Mouse (Mus musculus): ENCODE results near the gene Mcu. TPM values are rescaled to one million over a fixed set of nuclear protein-coding genes. Genes with fewer than 3 reads are reported as not detected.

Mcu gene
- polyA plus RNA-seq, 1 experiment, result 16.7 TPM

DNA sequence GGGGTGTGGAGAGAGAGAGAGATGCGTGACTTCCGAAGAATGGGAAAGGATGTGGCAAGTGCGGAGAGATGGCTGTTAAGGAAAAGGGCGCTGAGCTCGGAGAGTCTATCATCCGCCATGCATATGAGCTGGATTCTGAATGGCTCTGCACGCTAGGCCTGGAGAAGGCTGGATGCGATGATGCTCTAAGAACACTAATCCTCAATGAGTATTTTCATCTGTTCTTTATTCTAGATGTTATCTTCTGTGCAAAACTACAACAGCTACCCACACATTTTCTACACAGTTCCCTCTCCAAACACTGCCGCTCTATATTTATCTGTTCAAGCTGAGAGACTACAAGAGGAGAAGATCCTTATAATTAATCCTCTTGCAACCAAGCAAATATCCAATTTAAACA is 25.9 kb downstream of the Mcu start:
- H3K36me3 ChIP-seq (ENCODE audit: control insufficient read depth, insufficient read depth, low read length), result no peaks in the 10 kb centered on the region
- no peak overlapping the region for H3K27ac ChIP-seq (ENCODE audit: control insufficient read depth, insufficient read depth, low read depth, low read length)
- no peak overlapping the region for H3K4me3 ChIP-seq (ENCODE audit: control insufficient read depth, low read depth, low read length)
- no peaks in the 10 kb centered on the region for H3K27me3 ChIP-seq (ENCODE audit: control insufficient read depth, insufficient read depth, low read length)
- no peaks in the 10 kb centered on the region for H3K4me1 ChIP-seq (ENCODE audit: control insufficient read depth, insufficient read depth, low read length)
- no peak for TF ChIP-seq CTCF (IDR thresholded peaks at IDR 0.05; ENCODE audit: control insufficient read depth, insufficient read depth, insufficient replicate concordance, low read depth, low read length)
- no peak for TF ChIP-seq POLR2A (IDR thresholded peaks at IDR 0.05; ENCODE audit: control insufficient read depth, low read depth, low read length)

DNA sequence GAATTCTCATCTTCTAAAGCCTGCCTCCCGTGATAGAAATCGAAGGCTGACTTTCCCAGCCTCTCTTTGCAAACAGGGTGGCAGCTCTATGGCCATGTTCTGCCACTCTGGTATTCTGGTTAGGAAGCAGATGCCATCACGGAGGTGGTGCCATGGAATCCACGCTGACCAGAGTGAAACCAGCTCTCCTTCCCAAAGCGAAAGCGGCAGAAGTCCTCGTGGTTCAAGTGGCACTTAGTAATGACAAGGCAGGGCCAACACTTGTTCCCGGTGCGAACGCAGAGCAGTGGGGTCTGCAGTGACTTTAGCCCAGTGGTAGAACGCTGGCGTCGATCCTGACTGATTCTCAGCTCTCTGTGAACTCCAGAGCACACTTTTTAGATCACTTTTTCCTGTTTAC is 26.6 kb downstream of the Mcu start:
- Histone ChIP-seq H3K36me3 (ENCODE audit: control insufficient read depth, insufficient read depth, low read length) (no peaks in the 10 kb centered on the region), H3K4me3 (ENCODE audit: control insufficient read depth, low read depth, low read length) (no peak overlapping the region)
- TF ChIP-seq POLR2A (IDR thresholded peaks at IDR 0.05; ENCODE audit: control insufficient read depth, low read depth, low read length), result no peak

DNA sequence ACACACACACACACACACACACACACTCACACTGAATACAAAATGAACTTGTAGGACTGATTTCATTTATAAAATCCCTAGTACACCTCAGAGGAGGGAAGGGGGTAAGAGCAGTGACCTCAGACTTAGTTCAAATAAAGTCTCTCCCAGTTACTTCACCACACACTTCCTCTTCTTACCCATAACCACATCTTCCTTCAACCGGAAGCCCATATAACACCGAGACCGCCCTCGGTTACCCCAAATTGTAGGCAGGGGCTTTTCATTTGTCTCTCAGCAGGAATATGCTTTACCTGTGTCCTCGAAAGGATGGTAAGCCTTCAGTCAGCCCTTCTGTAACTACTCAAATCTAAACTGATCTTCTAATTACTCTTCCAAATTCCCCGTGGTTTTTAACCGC is 27.1 kb downstream of the Mcu start:
- Histone ChIP-seq H3K27me3 (ENCODE audit: control insufficient read depth, insufficient read depth, low read length) (no peaks in the 10 kb centered on the region), H3K4me3 (ENCODE audit: control insufficient read depth, low read depth, low read length) (no peak overlapping the region), H3K36me3 (ENCODE audit: control insufficient read depth, insufficient read depth, low read length) (no peaks in the 10 kb centered on the region), H3K4me1 (ENCODE audit: control insufficient read depth, insufficient read depth, low read length) (no peaks in the 10 kb centered on the region), H3K27ac (ENCODE audit: control insufficient read depth, insufficient read depth, low read depth, low read length) (no peak overlapping the region)
- TF ChIP-seq CTCF (IDR thresholded peaks at IDR 0.05; ENCODE audit: control insufficient read depth, insufficient read depth, insufficient replicate concordance, low read depth, low read length) (no peak), POLR2A (IDR thresholded peaks at IDR 0.05; ENCODE audit: control insufficient read depth, low read depth, low read length) (no peak)

More for the DNA sequence above, 26.6 kb downstream of the Mcu start:
- Histone ChIP-seq H3K27me3 (ENCODE audit: control insufficient read depth, insufficient read depth, low read length) (no peaks in the 10 kb centered on the region), H3K4me1 (ENCODE audit: control insufficient read depth, insufficient read depth, low read length) (no peaks in the 10 kb centered on the region), H3K27ac (ENCODE audit: control insufficient read depth, insufficient read depth, low read depth, low read length) (no peak overlapping the region)

DNA sequence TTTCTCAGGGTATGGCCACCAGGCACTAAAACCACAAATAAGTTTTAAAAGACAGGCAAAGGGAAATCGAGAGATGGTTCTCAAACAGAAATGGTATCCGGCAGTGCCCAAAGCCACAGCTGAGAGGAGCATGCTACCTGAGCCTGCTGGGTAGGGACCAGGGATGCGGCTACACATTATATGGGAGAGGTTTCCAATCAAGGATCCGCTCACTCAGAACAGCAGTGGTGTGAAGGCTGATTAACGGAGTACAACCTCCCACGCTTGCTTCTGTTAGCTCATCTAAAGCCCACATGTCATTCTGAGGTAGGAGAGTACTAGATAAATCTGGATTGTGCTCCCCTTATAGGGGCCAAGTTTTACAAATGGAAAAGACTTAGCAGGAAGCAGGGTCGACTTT is 28.4 kb downstream of the Mcu start:
- H3K4me1 ChIP-seq (ENCODE audit: control insufficient read depth, insufficient read depth, low read length), result no peaks in the 10 kb centered on the region
- TF ChIP-seq CTCF (IDR thresholded peaks at IDR 0.05; ENCODE audit: control insufficient read depth, insufficient read depth, insufficient replicate concordance, low read depth, low read length) (no peak), POLR2A (IDR thresholded peaks at IDR 0.05; ENCODE audit: control insufficient read depth, low read depth, low read length) (no peak)

DNA sequence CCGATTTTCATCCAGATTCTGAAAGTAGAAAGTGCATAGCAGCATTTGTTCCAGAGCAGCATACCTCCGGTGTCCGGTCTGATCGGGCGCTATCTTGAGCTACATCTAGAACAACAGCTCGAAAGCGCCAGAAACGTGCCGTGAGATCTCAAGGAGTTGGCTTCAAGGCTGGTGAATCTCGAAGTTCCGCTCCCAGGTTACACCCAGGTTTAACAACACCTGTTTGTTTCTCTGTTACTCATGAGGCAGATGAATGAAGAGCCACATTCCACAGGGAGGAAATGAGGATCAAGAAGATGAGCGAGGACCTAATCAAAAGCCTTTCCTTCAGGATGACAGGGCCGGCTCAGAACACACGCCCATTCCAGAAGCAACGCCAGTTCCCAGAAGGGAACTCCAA is 29.7 kb downstream of the Mcu start:
- no peak overlapping the region for H3K27ac ChIP-seq (ENCODE audit: control insufficient read depth, insufficient read depth, low read depth, low read length)
- no peak overlapping the region for H3K4me3 ChIP-seq (ENCODE audit: control insufficient read depth, low read depth, low read length)
- H3K27me3 ChIP-seq (ENCODE audit: control insufficient read depth, insufficient read depth, low read length), result no peaks in the 10 kb centered on the region
- H3K36me3 ChIP-seq (ENCODE audit: control insufficient read depth, insufficient read depth, low read length), result no peaks in the 10 kb centered on the region
- TF ChIP-seq POLR2A (IDR thresholded peaks at IDR 0.05; ENCODE audit: control insufficient read depth, low read depth, low read length) (no peak), CTCF (IDR thresholded peaks at IDR 0.05; ENCODE audit: control insufficient read depth, insufficient read depth, insufficient replicate concordance, low read depth, low read length) (no peak)
- no peaks in the 10 kb centered on the region for H3K4me1 ChIP-seq (ENCODE audit: control insufficient read depth, insufficient read depth, low read length)

More for the DNA sequence above, 28.4 kb downstream of the Mcu start:
- Histone ChIP-seq H3K36me3 (ENCODE audit: control insufficient read depth, insufficient read depth, low read length) (no peaks in the 10 kb centered on the region), H3K27me3 (ENCODE audit: control insufficient read depth, insufficient read depth, low read length) (no peaks in the 10 kb centered on the region), H3K4me3 (ENCODE audit: control insufficient read depth, low read depth, low read length) (no peak overlapping the region), H3K27ac (ENCODE audit: control insufficient read depth, insufficient read depth, low read depth, low read length) (no peak overlapping the region)

DNA sequence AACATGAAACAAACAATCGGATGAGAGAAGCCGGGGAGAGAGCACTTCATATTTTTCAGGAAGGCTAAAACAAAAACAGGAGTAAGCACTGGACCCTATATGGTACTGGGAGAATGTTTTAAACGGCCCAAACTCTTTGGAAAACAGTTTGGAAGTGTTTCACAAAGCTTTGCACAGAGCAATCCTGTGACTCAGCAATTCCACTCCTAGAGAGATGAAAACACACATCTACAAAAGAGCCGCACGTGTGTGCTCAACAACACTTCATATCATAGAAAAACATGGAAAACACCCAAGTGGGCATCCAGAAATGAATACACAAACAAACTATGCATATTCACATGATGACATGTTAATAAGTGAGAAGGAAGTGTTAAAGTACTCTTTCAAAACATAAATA is 30.9 kb downstream of the Mcu start:
- H3K36me3 ChIP-seq (ENCODE audit: control insufficient read depth, insufficient read depth, low read length), result no peaks in the 10 kb centered on the region
- no peaks in the 10 kb centered on the region for H3K4me1 ChIP-seq (ENCODE audit: control insufficient read depth, insufficient read depth, low read length)
- H3K4me3 ChIP-seq (ENCODE audit: control insufficient read depth, low read depth, low read length), result no peak overlapping the region
- no peaks in the 10 kb centered on the region for H3K27me3 ChIP-seq (ENCODE audit: control insufficient read depth, insufficient read depth, low read length)
- no peak for TF ChIP-seq CTCF (IDR thresholded peaks at IDR 0.05; ENCODE audit: control insufficient read depth, insufficient read depth, insufficient replicate concordance, low read depth, low read length)
- TF ChIP-seq POLR2A (IDR thresholded peaks at IDR 0.05; ENCODE audit: control insufficient read depth, low read depth, low read length), result no peak
- no peak overlapping the region for H3K27ac ChIP-seq (ENCODE audit: control insufficient read depth, insufficient read depth, low read depth, low read length)

DNA sequence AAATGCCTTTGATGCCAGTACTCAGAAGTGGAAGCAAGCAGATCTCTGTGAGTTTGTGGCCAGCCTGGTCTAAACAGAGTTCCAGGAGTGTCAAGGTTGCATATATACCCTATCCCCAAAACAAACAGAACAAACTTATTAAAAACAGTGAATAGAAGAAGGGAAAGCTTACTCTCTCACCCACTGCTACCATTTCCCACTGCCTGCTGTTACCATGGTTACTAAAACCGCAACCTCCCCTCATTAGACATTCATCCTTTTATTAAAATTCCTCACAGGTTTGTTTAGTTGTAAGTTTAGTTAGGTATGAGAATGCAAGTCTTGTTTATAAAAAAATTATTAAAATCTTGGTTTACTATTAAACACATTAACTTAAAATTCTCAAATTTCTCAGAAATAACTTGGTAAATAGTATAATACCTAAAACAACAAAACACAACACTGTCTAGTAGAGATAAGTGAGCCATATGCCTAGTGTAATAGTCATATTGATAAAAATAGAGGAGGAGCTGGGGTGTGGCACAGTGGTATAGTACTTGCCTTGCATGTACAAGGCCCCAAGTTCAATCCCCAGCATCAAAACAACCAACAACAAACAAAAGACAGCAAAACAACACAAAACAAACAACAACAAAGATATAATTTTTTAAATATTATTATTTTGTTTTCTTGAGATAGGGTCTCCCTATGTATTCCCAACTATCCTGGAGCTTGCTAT is 34.5 kb downstream of the Mcu start:
- Histone ChIP-seq H3K36me3 (ENCODE audit: control insufficient read depth, insufficient read depth, low read length) (no peaks in the 10 kb centered on the region), H3K4me3 (ENCODE audit: control insufficient read depth, low read depth, low read length) (no peak overlapping the region), H3K27ac (ENCODE audit: control insufficient read depth, insufficient read depth, low read depth, low read length) (no peak overlapping the region), H3K4me1 (ENCODE audit: control insufficient read depth, insufficient read depth, low read length) (no peaks in the 10 kb centered on the region), H3K27me3 (ENCODE audit: control insufficient read depth, insufficient read depth, low read length) (no peaks in the 10 kb centered on the region)
- no peak for TF ChIP-seq CTCF (IDR thresholded peaks at IDR 0.05; ENCODE audit: control insufficient read depth, insufficient read depth, insufficient replicate concordance, low read depth, low read length)

All from testis, adult 2 months (tissue).